Mouse (Mus musculus) kidney, postnatal 0 days (tissue): Measurements from ENCODE around the gene Helt. TPM values are rescaled to one million over a fixed set of nuclear protein-coding genes. Genes with fewer than 3 reads are reported as not detected.
A peak's percentile ranks its signal among the peaks of the same experiment; 100 is the strongest.
"Not testable (repeated sequence)": the region's sequence is repeated elsewhere in the genome, so short reads cannot be mapped to it uniquely, and the experiment has no call there.

ENCODE experiments used
- ATAC-seq: fragments of 200-750 bp; cut with Nextera tagmentation; replicated peaks from 2 replicates; pipeline ENCODE4 v1.8.0; 2017; ENCODE audit warnings: low read depth, moderate number of reproducible peaks, moderate TSS enrichment, moderate library complexity; ENCODE audit not compliant: low FRiP score
- DNase-seq: peaks from one replicate; pipeline ENCODE4 v3.0.0-alpha.2; 2016; ENCODE audit warnings: low spot score
- H3K27ac ChIP-seq: fragments of 300-500 bp; sonication (generic); 2 replicates; pipeline ENCODE4 v1.5.1; 2014; ENCODE audit warnings: mild to moderate bottlenecking
- H3K27me3 ChIP-seq: fragments of 300-500 bp; sonication (generic); 2 replicates; pipeline ENCODE4 v1.6.1; 2014; ENCODE audit warnings: low read length, mixed read lengths; ENCODE audit not compliant: insufficient read depth
- H3K36me3 ChIP-seq: fragments of 300-500 bp; sonication (generic); 2 replicates; pipeline ENCODE4 v1.6.1; 2014; ENCODE audit warnings: low read length, mixed read lengths; ENCODE audit not compliant: insufficient read depth
- H3K4me1 ChIP-seq: fragments of 300-500 bp; sonication (generic); replicated peaks from 2 replicates; pipeline ENCODE4 v1.6.1; 2014; ENCODE audit warnings: antibody characterized with exemption, low read length, mixed read lengths; ENCODE audit not compliant: insufficient read depth
- H3K4me2 ChIP-seq: fragments of 300-500 bp; sonication (generic); 2 replicates; pipeline ENCODE4 v1.6.1; 2014; ENCODE audit warnings: mild to moderate bottlenecking, low read length, moderate library complexity, mixed read lengths
- H3K4me3 ChIP-seq: fragments of 300-500 bp; sonication (generic); replicated peaks from 2 replicates; pipeline ENCODE4 v1.5.1; 2014; ENCODE audit warnings: low read depth, low read length
- H3K9ac ChIP-seq: fragments of 300-500 bp; sonication (generic); 2 replicates; pipeline ENCODE4 v1.6.1; 2014; ENCODE audit warnings: low read depth, low read length
- H3K9me3 ChIP-seq: fragments of 300-500 bp; sonication (generic); replicated peaks from 2 replicates; pipeline ENCODE4 v1.6.1; 2016; ENCODE audit warnings: low read length, inconsistent platforms, mixed read lengths
- CTCF ChIP-seq: IDR thresholded peaks from 2 replicates; pipeline ENCODE4 v1.5.1; 2016; ENCODE audit warnings: antibody characterized with exemption, low read depth, mild to moderate bottlenecking, moderate library complexity
- WGBS: fragments of 180-500 bp; shearing (Covaris S2); extraction: QIAGEN DNeasy Blood & Tissue Kit; methylation state at CpG from one replicate; pipeline ENCODE4 v1.1.7; 2014; 5-methylcytosine and 5-hydroxymethylcytosine counted together
- polyA plus RNA-seq: library from polyadenylated mRNA; unstranded; fragments of >200 nt; fragmentation: Nextera tagmentation; extraction: Ambion mirVana; gene quantifications from 2 replicates; pipeline ENCODE4 v1.2.1, GENCODE M21; 2015

Helt gene
- polyA plus RNA-seq, 1 experiment from 2014 or later = not detected

DNA sequence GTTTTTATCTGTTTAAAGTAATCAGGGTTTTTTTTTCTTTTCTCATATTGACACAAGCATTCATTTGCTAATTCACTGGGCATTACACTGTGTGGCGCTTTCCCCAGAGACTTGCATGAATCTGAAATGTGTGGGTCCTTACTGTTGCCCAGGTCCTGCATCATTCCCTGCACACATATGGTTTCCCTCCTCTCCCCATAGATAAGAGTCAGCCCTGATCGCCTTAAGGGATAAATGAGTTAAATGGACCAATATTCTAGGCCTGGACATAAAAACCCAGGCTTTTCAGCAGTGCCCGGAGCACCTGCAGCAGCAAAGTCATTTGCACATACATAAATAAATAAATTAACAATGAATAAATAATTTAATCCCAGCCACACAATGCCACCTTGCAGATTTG, 24.3 kb downstream of the Helt start:
- Histone ChIP-seq H3K4me3 (no peak overlapping the region), H3K4me1 (no peaks in the 10 kb centered on the region), H3K36me3 (no peaks in the 10 kb centered on the region), H3K9me3 (no peaks in the 10 kb centered on the region), H3K27me3 (no peaks in the 10 kb centered on the region), H3K9ac (no peak overlapping the region), H3K4me2 (no peak overlapping the region), H3K27ac (no peak overlapping the region)
- 77% methylated on average over 3 of the region's 3 CpGs for WGBS
- no peak for TF ChIP-seq CTCF
- DNase-seq (no peak), ATAC-seq (no peak)

DNA sequence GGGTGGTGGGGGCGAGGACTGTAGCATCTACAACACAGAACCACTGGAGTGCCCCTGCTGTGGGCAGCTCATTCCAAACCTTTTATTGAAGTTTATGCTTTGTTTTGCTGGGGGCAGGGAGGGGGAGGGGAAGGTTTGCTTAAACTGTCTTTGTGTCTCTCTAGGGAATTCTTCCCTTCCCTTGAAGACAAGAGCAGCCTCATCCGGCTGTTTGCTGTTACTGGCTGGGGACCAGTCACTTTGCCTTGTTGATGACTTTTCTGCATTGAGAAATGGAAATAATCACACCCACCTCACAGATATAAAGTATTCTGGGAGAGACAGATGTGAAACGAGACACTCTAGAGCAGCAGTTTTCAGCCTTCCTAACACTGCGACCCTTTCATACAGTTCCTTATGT, 27.7 kb downstream of the Helt start:
- Histone ChIP-seq H3K36me3 (no peaks in the 10 kb centered on the region), H3K9ac (no peak overlapping the region), H3K27me3 (no peaks in the 10 kb centered on the region), H3K9me3 (no peaks in the 10 kb centered on the region), H3K4me3 (no peak overlapping the region), H3K27ac (no peak overlapping the region), H3K4me1 (no peaks in the 10 kb centered on the region), H3K4me2 (no peak overlapping the region)
- peak; percentile 51 for DNase-seq
- 56% methylated on average over 4 of the region's 4 CpGs for WGBS
- TF ChIP-seq CTCF = no peak
- no peak for ATAC-seq

DNA sequence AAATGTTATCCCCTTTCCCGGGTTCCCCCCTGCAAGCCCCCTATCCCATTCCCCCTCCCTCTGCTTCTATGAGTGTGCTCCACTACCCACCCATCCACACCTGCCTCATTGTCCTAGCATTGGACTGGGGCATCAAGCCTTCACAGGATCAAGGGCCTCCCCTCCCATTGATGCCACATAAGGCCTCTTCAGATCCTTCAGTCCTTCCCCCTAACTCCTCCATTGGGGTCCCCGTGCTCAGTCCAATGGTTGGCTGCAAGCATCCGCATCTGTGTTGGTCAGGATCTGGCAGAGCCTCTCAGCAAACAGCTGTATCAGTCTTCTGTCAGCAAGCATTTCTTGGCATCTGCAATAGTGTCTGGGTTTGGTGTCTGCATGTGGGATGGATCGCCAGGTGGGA, 30.3 kb downstream of the Helt start:
- H3K27me3 ChIP-seq, H3K4me1 ChIP-seq, H3K36me3 ChIP-seq, H3K9ac ChIP-seq, ATAC-seq, H3K27ac ChIP-seq, DNase-seq, H3K9me3 ChIP-seq, H3K4me3 ChIP-seq, H3K4me2 ChIP-seq: not testable (repeated sequence)
- WGBS = 91% methylated on average over 4 of the region's 4 CpGs

DNA sequence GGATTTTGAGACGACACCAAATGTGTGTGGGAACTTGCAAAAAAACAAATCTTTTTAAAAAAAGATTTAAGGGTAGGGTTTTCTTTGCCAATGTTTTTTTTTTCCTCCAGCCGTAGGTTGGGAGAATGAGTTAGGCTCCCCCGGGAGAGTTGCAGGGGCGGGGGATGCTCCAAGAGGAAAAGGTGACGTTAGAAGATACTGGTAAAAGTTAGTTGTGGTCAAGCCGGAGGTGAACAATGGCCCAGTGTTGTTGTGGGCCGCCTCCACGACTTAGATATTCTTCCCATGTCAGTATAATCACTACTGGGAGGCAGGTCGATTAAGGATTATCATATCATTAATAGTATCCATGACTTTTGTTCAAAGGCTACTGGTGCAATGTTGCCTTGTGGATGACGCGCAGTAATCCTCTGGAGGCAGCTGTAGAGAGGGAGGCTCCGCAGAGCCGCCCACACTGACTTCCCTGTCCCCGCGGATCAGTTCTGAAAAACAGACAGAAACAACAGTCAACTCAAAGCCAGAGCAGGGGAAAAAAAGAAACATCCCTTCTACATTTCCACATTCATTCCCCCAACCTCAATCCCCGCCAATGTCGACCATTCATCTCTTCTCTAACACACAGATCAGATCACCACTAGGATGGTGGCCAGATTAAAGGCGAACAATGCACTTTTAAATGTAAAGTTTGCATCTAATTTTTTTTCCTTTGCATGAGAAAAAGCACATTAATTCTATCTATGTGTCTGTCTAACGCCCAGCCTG, 36.4 kb downstream of the Helt start:
- no peak for ATAC-seq
- DNase-seq = no peak
- no peaks in the 10 kb centered on the region for H3K4me1 ChIP-seq
- no peaks in the 10 kb centered on the region for H3K9me3 ChIP-seq
- no peak for TF ChIP-seq CTCF
- no peaks in the 10 kb centered on the region for H3K27me3 ChIP-seq
- H3K9ac ChIP-seq = no peak overlapping the region
- WGBS = 42% methylated on average over 19 of the region's 19 CpGs
- no peak overlapping the region for H3K4me3 ChIP-seq
- H3K4me2 ChIP-seq = no peak overlapping the region
- no peaks in the 10 kb centered on the region for H3K36me3 ChIP-seq
- H3K27ac ChIP-seq = no peak overlapping the region

DNA sequence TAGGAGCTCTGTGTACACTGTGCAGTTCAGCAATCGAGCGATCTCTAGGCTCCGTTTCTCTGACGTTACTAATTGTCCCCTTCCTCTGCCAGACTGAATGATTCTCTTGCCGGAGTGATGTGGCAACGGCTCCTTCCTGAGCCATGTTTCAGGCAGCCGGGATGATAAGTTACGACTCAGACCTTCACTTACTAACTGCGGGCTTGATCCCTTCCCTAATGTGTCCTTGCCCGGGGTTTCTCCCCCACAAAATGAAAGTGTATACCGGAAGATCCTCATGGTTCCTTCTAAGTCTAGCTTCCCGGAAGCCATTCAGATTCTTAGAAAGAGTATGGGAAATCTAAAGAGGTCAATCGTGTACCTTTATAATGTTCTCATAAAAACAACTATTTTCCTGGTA, 42.0 kb downstream of the Helt start:
- H3K9ac ChIP-seq = no peak overlapping the region
- peaks cover 4% of the 10 kb centered on the region; the same call in 1 of the 2 replicates for H3K4me1 ChIP-seq
- H3K4me2 ChIP-seq = 0 out of 2 replicates have a peak overlapping the region, but pooled peaks have one; percentile 5
- TF ChIP-seq CTCF = no peak
- H3K4me3 ChIP-seq = no peak overlapping the region
- no peak for DNase-seq
- H3K27ac ChIP-seq = no peak overlapping the region
- no peaks in the 10 kb centered on the region for H3K36me3 ChIP-seq
- no peak for ATAC-seq
- no peaks in the 10 kb centered on the region for H3K27me3 ChIP-seq
- no peaks in the 10 kb centered on the region for H3K9me3 ChIP-seq
- 45% methylated on average over 13 of the region's 13 CpGs for WGBS

DNA sequence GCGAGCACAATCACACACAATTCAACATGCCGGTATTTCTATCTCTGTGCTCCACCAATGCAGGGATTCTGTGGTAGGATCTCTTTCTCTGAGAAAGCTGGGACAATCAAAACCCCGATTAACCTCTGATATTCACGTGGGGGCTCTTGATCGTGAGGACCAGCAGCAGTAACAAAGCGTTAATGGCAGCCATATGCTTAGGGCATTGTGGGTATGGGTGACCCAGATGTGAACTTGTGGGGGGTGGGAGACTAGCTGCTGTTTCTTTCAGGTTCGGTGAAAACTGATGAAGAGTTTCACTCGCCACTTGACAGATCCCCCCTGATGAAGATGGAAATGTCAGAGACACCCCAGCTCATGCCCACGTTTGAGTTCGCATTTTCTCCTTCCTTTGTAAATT, 42.9 kb downstream of the Helt start:
- Histone ChIP-seq H3K36me3 (no peaks in the 10 kb centered on the region), H3K4me3 (no peak overlapping the region), H3K9me3 (no peaks in the 10 kb centered on the region), H3K9ac (no peak overlapping the region), H3K27ac (no peak overlapping the region), H3K4me2 (no peak overlapping the region), H3K27me3 (no peaks in the 10 kb centered on the region), H3K4me1 (peaks cover 4% of the 10 kb centered on the region; the same call in 1 of the 2 replicates)
- 53% methylated on average over 10 of the region's 10 CpGs for whole genome bisulfite sequencing
- no peak for TF ChIP-seq CTCF
- DNase-seq (no peak), ATAC-seq (no peak)

DNA sequence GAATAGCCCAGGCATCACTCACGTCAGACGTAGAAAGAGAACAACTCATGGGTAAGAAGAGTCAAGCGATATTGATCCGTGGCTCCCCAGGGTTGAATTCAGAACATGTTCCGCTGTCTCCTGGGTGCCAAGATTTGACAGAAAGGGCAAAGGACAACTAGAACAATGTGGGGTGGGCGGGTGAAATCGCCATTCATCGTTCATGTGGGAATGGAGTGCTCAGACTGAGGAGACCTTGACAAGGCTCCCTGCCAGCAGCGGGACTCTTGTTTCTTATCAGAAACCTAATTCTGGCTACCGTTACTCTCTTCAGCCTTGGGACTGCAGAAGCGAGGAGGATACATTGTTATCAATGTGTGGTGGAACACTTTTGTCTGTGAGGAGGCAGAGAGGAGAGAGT, 48.1 kb downstream of the Helt start:
- DNase-seq (no peak), ATAC-seq (no peak)
- Histone ChIP-seq H3K27ac (no peak overlapping the region), H3K9me3 (no peaks in the 10 kb centered on the region), H3K4me2 (no peak overlapping the region), H3K4me1 (peaks cover 1% of the 10 kb centered on the region; the same call in 1 of the 2 replicates), H3K27me3 (no peaks in the 10 kb centered on the region), H3K36me3 (no peaks in the 10 kb centered on the region), H3K4me3 (no peak overlapping the region), H3K9ac (no peak overlapping the region)
- 76% methylated on average over 11 of the region's 11 CpGs for WGBS
- no peak for TF ChIP-seq CTCF
